ENCODE assay signal across 8 mouse cellular contexts in genomic region chr15:85735836-85736190, GRCm38 (mm10). TPM values are rescaled to one million over a fixed set of nuclear protein-coding genes. Genes with fewer than 3 reads are reported as not detected.
DNase-seq lines count a peak whose midpoint lies in the region; ATAC-seq and TF ChIP-seq lines count a peak whose summit lies in the region.

No protein-coding gene starts in this region.

- peaks cover 19% of the 10 kb centered on the region for H3K4me1 ChIP-seq in kidney, embryonic 15.5 days
- H3K4me1 ChIP-seq in cortical plate, adult 2 months (ENCODE audit: control insufficient read depth, insufficient read depth, low read length) = peaks cover 2% of the 10 kb centered on the region
- peaks cover 11% of the 10 kb centered on the region for H3K4me1 ChIP-seq in hindbrain, embryonic 16.5 days (ENCODE audit: control insufficient read depth, insufficient read depth, low read depth, low read length)
- H3K4me1 ChIP-seq in midbrain, embryonic 16.5 days (ENCODE audit: control insufficient read depth, insufficient read depth, low read length) = peaks cover 4% of the 10 kb centered on the region; the same call in 1 of the 2 replicates

- no peak for DNase-seq in kidney, postnatal 10 days
- no peak for DNase-seq in retina, postnatal 1 day
- DNase-seq in left cerebral cortex, postnatal 14 days (ENCODE audit: low spot score in 2 of 2) = no peak
- DNase-seq in left cerebral cortex, adult 8-10 months (ENCODE audit: low spot score in 2 of 2) = no peak

- no peaks in the 10 kb centered on the region for H3K36me3 ChIP-seq in kidney, embryonic 15.5 days
- H3K36me3 ChIP-seq in hindbrain, embryonic 16.5 days (ENCODE audit: control insufficient read depth, insufficient read depth, low read length) = no peaks in the 10 kb centered on the region
- H3K36me3 ChIP-seq in midbrain, embryonic 16.5 days (ENCODE audit: control insufficient read depth, insufficient read depth, low read length) = no peaks in the 10 kb centered on the region

- no peak for TF ChIP-seq POLR2A in cortical plate, adult 2 months (IDR thresholded peaks at IDR 0.05; ENCODE audit: extremely low read depth, insufficient read depth, low read length)

- peak overlapping the region; percentile 85 for H3K4me3 ChIP-seq in kidney, embryonic 15.5 days (replicated peaks)
- peak overlapping the region; percentile 32 for H3K4me3 ChIP-seq in cortical plate, adult 2 months (ENCODE audit: insufficient read depth, low read length)
- H3K4me3 ChIP-seq in hindbrain, embryonic 16.5 days (ENCODE audit: low read length) = peak overlapping the region; percentile 61
- peak overlapping the region; percentile 48 for H3K4me3 ChIP-seq in midbrain, embryonic 16.5 days (ENCODE audit: low read depth, low read length)

- peaks cover 67% of the 10 kb centered on the region for H3K27me3 ChIP-seq in kidney, embryonic 15.5 days
- peaks cover 46% of the 10 kb centered on the region for H3K27me3 ChIP-seq in hindbrain, embryonic 16.5 days (replicated peaks; ENCODE audit: control insufficient read depth, insufficient read depth, low read length)
- H3K27me3 ChIP-seq in midbrain, embryonic 16.5 days (ENCODE audit: control insufficient read depth, insufficient read depth, low read depth, low read length) = peaks cover 54% of the 10 kb centered on the region

- WGBS in kidney, embryonic 15.5 days = under 1% methylated on average over 25 of the region's 25 CpGs
- under 1% methylated on average over 24 of the region's 25 CpGs for WGBS in hindbrain, embryonic 16.5 days
- 1% methylated on average over 25 of the region's 25 CpGs for WGBS in midbrain, embryonic 16.5 days

- no peak overlapping the region for H3K27ac ChIP-seq in kidney, embryonic 15.5 days
- H3K27ac ChIP-seq in cortical plate, adult 2 months (ENCODE audit: insufficient read depth, low read length) = no peak overlapping the region
- no peak overlapping the region; the same call in 1 of the 2 replicates for H3K27ac ChIP-seq in hindbrain, embryonic 16.5 days (ENCODE audit: low read depth, low read length)
- H3K27ac ChIP-seq in midbrain, embryonic 16.5 days (ENCODE audit: low read length) = no peak overlapping the region

- H3K9ac ChIP-seq in kidney, embryonic 15.5 days = peak overlapping the region; percentile 63
- peak overlapping the region; percentile 63 for H3K9ac ChIP-seq in hindbrain, embryonic 16.5 days (ENCODE audit: low read depth, low read length)
- H3K9ac ChIP-seq in midbrain, embryonic 16.5 days (ENCODE audit: low read depth, low read length) = peak overlapping the region; percentile 57

- H3K4me2 ChIP-seq in kidney, embryonic 15.5 days = peak overlapping the region; percentile 96
- peak overlapping the region; percentile 82 for H3K4me2 ChIP-seq in hindbrain, embryonic 16.5 days (ENCODE audit: low read length)
- H3K4me2 ChIP-seq in midbrain, embryonic 16.5 days (ENCODE audit: low read length) = peak overlapping the region; percentile 65

- TF ChIP-seq CTCF in cortical plate, adult 2 months (IDR thresholded peaks at IDR 0.05; ENCODE audit: extremely low read depth, insufficient read depth, low read length) = no peak

- intact Hi-C loops in left cerebral cortex, postnatal 14 days (cut with DNase I) = loop anchor here (5.0 kb wide), 1 partner anchor 76 kb away; the partner anchor contains the start of gene Cdpf1

- ATAC-seq in kidney, embryonic 15.5 days (replicated peaks; ENCODE audit: low FRiP score) = no peak; the same call in 1 of the 2 replicates
- ATAC-seq in hindbrain, embryonic 16.5 days = peak; percentile 48
- no peak for ATAC-seq in midbrain, embryonic 16.5 days

- no peaks in the 10 kb centered on the region for H3K9me3 ChIP-seq in kidney, embryonic 15.5 days (replicated peaks)
- H3K9me3 ChIP-seq in hindbrain, embryonic 16.5 days (ENCODE audit: control insufficient read depth, low read length) = no peaks in the 10 kb centered on the region
- H3K9me3 ChIP-seq in midbrain, embryonic 16.5 days (replicated peaks; ENCODE audit: control insufficient read depth, low read length, poor library complexity, severe bottlenecking) = no peaks in the 10 kb centered on the region

RNA-seq across cellular contexts. Expression of gene Ppara, which starts 1.0 kb away (rescaled TPM):
- 3.9 and 5.0 TPM in 2 replicates for polyA plus RNA-seq in kidney, embryonic 15.5 days (2015; fragmentation: Nextera tagmentation; extraction: Ambion mirVana)
- polyA plus RNA-seq in cortical plate, adult 2 months (2012; rRNA removed) = 1.8 and 2.0 TPM in 2 replicates
- polyA plus RNA-seq in hindbrain, embryonic 16.5 days (2015; fragmentation: Nextera tagmentation; extraction: Ambion mirVana) = 2.7 and 2.9 TPM in 2 replicates
- polyA plus RNA-seq in midbrain, embryonic 16.5 days (2015; fragmentation: Nextera tagmentation; extraction: Ambion mirVana) = 1.5 and 1.9 TPM in 2 replicates
- 1 to 10 TPM; 3.7 to 4.6 TPM for total RNA-seq in left cerebral cortex, postnatal 14 days (2021)
- 1 to 10 TPM; 2.8 to 3.6 (median 3.3) TPM for total RNA-seq in left cerebral cortex, adult 8-10 months (2022)

Comparison
In these comparisons a context has a peak if more than half of its experiments do, and no peak if none do; other contexts are left out.
1. H3K4me3 ChIP-seq: peak in every context shown above with its lines; median percentile 85 in kidney, embryonic 15.5 days; 61 in hindbrain, embryonic 16.5 days; 48 in midbrain, embryonic 16.5 days; 32 in cortical plate, adult 2 months.